Mouse (Mus musculus): ENCODE data around the gene Tnfrsf1a. TPM values are rescaled to one million over a fixed set of nuclear protein-coding genes. Genes with fewer than 3 reads are reported as not detected.

Tnfrsf1a gene
- polyA plus RNA-seq, 1 experiment from 2014 or later, result 37.0 TPM

DNA sequence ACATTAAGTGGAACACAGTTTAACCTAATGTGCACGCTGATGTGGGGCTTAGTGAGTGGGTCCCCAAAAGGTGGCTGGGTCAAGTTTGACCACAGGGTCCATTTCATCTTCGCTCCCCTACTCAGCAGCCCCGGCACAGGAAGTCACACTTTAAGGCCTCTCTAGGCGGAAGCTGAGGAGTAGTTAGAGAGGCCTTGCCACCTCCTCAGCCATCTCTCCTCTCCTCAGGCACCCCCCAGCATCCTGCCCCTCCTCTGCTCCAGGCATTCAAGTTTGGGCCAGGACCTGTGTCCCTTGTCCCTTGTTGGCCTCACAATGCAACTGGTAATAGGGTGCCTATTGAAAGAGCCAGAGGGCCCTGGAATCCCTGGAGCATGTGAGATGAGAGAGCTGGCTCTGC is 4.5 kb downstream of the Tnfrsf1a start:
- Histone ChIP-seq H3K4me2 (peak overlapping the region; percentile 51; the same call in 1 of the 2 replicates), H3K9ac (ENCODE audit: low read depth, low read length) (no peak overlapping the region)

DNA sequence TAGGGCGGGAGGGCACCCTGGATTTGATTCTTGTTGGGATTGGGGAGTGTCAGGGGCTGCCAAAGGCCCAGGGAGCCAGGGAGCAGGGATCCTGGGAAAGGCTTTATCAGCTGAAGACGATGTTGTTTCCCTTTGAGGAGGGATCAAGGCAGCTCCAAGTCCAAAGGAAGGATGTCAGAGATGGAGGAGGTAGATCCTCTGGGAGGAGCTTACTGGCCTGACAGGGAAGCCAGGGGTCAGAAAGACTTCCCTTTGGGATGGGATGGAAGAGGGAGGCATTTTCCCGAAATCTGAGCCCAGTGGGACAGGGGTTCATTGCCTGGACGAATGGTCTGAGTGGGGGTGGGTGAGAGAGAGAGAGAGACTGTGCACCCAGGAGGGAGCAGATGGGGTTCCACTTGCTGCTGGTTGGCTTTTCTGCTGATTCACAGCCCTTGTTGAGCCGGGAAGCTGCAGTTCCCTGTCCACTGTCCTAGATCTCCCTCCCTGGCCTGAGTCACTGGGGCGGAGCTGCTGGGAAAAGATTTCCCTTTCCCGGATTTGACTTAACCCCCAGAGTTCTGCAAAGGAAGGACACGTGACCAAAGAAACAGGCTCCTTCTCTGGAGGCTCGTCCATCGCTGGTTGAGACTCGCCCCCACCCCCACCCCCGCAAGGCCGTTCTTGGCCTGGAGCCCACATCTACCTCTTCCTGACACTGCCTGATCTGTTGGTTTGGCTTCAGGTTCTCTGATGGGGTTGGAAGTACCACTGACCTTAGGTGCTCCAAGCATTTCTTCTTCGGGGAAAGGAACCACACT is 5.4 kb downstream of the Tnfrsf1a start:
- peak overlapping the region; percentile 2; the same call in 1 of the 2 replicates for H3K4me3 ChIP-seq (ENCODE audit: low read depth, low read length)
- H3K27ac ChIP-seq (ENCODE audit: low read depth, low read length), result peak overlapping the region; percentile 68
- H3K9me3 ChIP-seq (replicated peaks; ENCODE audit: control insufficient read depth, low read length), result no peaks in the 10 kb centered on the region
- peaks cover 48% of the 10 kb centered on the region for H3K4me1 ChIP-seq (ENCODE audit: control insufficient read depth, insufficient read depth, low read length)
- peak overlapping the region; percentile 51 for H3K4me2 ChIP-seq
- H3K27me3 ChIP-seq (ENCODE audit: control insufficient read depth, insufficient read depth, low read length), result 0 out of 2 replicates have a peak, but pooled peaks cover 2% of the 10 kb centered on the region
- H3K9ac ChIP-seq (ENCODE audit: low read depth, low read length), result no peak overlapping the region
- peaks cover 8% of the 10 kb centered on the region; the same call in 1 of the 2 replicates for H3K36me3 ChIP-seq (ENCODE audit: control insufficient read depth, insufficient read depth, low read length)
- peak; percentile 40 for ATAC-seq (replicated peaks; ENCODE audit: insufficient number of reproducible peaks, low FRiP score, low TSS enrichment)
- 7% methylated on average over 14 of the region's 14 CpGs for WGBS (ENCODE audit: insufficient replicate concordance)

More for the DNA sequence above, 4.5 kb downstream of the Tnfrsf1a start:
- H3K27me3 ChIP-seq (ENCODE audit: control insufficient read depth, insufficient read depth, low read length), result 0 out of 2 replicates have a peak, but pooled peaks cover 2% of the 10 kb centered on the region
- WGBS (ENCODE audit: insufficient replicate concordance), result 80% methylated on average over 4 of the region's 4 CpGs
- H3K4me1 ChIP-seq (ENCODE audit: control insufficient read depth, insufficient read depth, low read length), result peaks cover 54% of the 10 kb centered on the region
- peak overlapping the region; percentile 68; the same call in 1 of the 2 replicates for H3K27ac ChIP-seq (ENCODE audit: low read depth, low read length)
- no peak overlapping the region for H3K4me3 ChIP-seq (ENCODE audit: low read depth, low read length)
- peaks cover 8% of the 10 kb centered on the region; the same call in 1 of the 2 replicates for H3K36me3 ChIP-seq (ENCODE audit: control insufficient read depth, insufficient read depth, low read length)
- H3K9me3 ChIP-seq (replicated peaks; ENCODE audit: control insufficient read depth, low read length), result no peaks in the 10 kb centered on the region
- ATAC-seq (replicated peaks; ENCODE audit: insufficient number of reproducible peaks, low FRiP score, low TSS enrichment), result no peak

GRCm38 (mm10) chr6:125355197-125355741 is 6.1 kb downstream of the Tnfrsf1a start:
- WGBS (ENCODE audit: insufficient replicate concordance), result 4% methylated on average over 10 of the region's 10 CpGs
- ATAC-seq (replicated peaks; ENCODE audit: insufficient number of reproducible peaks, low FRiP score, low TSS enrichment), result no peak
- peak overlapping the region; percentile 2; the same call in 1 of the 2 replicates for H3K4me3 ChIP-seq (ENCODE audit: low read depth, low read length)
- peak overlapping the region; percentile 51 for H3K4me2 ChIP-seq
- H3K9ac ChIP-seq (ENCODE audit: low read depth, low read length), result 0 out of 2 replicates have a peak overlapping the region, but pooled peaks have one; percentile 10
- peaks cover 2% of the 10 kb centered on the region; the same call in 1 of the 2 replicates for H3K27me3 ChIP-seq (ENCODE audit: control insufficient read depth, insufficient read depth, low read length)
- peaks cover 8% of the 10 kb centered on the region; the same call in 1 of the 2 replicates for H3K36me3 ChIP-seq (ENCODE audit: control insufficient read depth, insufficient read depth, low read length)
- peak overlapping the region; percentile 66; the same call in 1 of the 2 replicates for H3K27ac ChIP-seq (ENCODE audit: low read depth, low read length)
- no peaks in the 10 kb centered on the region for H3K9me3 ChIP-seq (replicated peaks; ENCODE audit: control insufficient read depth, low read length)
- peaks cover 48% of the 10 kb centered on the region for H3K4me1 ChIP-seq (ENCODE audit: control insufficient read depth, insufficient read depth, low read length)

DNA sequence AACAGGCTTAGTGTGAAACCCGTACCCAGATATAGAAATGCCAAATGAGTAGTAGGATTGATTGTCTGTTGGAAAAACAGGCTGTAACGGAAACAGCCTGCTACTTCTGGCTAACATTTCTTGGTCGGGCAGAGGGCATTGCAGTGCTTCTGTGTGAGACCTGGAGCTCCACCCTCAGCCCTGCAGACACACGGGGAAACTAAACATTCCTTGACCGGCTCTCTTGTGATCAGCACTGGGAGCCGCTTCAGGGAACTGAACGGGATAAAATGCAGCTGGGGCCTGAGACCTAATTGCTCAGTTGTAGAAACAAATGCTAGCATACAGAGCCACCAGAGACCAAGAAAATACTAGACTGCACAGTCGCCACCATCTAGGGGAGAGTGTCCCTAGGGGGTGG is 7.1 kb downstream of the Tnfrsf1a start:
- peaks cover 8% of the 10 kb centered on the region for H3K36me3 ChIP-seq (ENCODE audit: control insufficient read depth, insufficient read depth, low read length)
- H3K27ac ChIP-seq (ENCODE audit: low read depth, low read length), result no peak overlapping the region
- H3K4me2 ChIP-seq, result no peak overlapping the region
- H3K4me3 ChIP-seq (ENCODE audit: low read depth, low read length), result no peak overlapping the region
- H3K9ac ChIP-seq (ENCODE audit: low read depth, low read length), result no peak overlapping the region
- no peak for ATAC-seq (replicated peaks; ENCODE audit: insufficient number of reproducible peaks, low FRiP score, low TSS enrichment)
- H3K27me3 ChIP-seq (ENCODE audit: control insufficient read depth, insufficient read depth, low read length), result peaks cover 7% of the 10 kb centered on the region
- 20% methylated on average over 8 of the region's 8 CpGs for WGBS (ENCODE audit: insufficient replicate concordance)
- no peaks in the 10 kb centered on the region for H3K9me3 ChIP-seq (replicated peaks; ENCODE audit: control insufficient read depth, low read length)
- H3K4me1 ChIP-seq (ENCODE audit: control insufficient read depth, insufficient read depth, low read length), result peaks cover 41% of the 10 kb centered on the region

- Histone ChIP-seq H3K9ac (ENCODE audit: low read depth, low read length) (no peak overlapping the region), H3K4me3 (ENCODE audit: low read depth, low read length) (no peak overlapping the region), H3K4me1 (ENCODE audit: control insufficient read depth, insufficient read depth, low read length) (peaks cover 40% of the 10 kb centered on the region), H3K4me2 (no peak overlapping the region), H3K27me3 (ENCODE audit: control insufficient read depth, insufficient read depth, low read length) (peaks cover 18% of the 10 kb centered on the region), H3K9me3 (replicated peaks; ENCODE audit: control insufficient read depth, low read length) (no peaks in the 10 kb centered on the region), H3K27ac (ENCODE audit: low read depth, low read length) (no peak overlapping the region), H3K36me3 (ENCODE audit: control insufficient read depth, insufficient read depth, low read length) (peaks cover 11% of the 10 kb centered on the region)
- WGBS (ENCODE audit: insufficient replicate concordance), result 87% methylated on average over 15 of the region's 15 CpGs
- no peak for ATAC-seq (replicated peaks; ENCODE audit: insufficient number of reproducible peaks, low FRiP score, low TSS enrichment)
Measured at GRCm38 (mm10) chr6:125357334-125357733, 8.2 kb downstream of the Tnfrsf1a start.

DNA sequence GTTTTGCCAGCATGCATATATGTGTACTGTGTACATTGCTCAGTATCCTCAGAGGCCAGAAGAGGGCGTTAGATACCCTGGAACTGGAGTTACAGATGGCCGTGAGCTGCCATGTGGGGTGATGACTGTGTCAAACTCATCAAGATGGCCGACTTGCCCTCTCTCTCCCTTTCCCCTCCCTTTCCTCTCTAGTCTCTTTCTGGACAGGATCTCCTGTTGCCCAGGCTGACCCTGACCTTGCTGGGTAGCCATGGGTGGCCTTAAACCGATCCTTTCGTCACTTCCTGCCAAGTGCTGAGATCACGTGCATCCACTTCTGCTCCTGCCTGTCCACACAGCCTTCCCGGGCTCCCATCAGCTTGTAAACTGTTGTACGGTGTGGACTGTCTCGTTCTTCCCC is 10.8 kb downstream of the Tnfrsf1a start:
- Histone ChIP-seq H3K9me3 (replicated peaks; ENCODE audit: control insufficient read depth, low read length) (no peaks in the 10 kb centered on the region), H3K27me3 (ENCODE audit: control insufficient read depth, insufficient read depth, low read length) (peaks cover 37% of the 10 kb centered on the region), H3K4me1 (ENCODE audit: control insufficient read depth, insufficient read depth, low read length) (peaks cover 30% of the 10 kb centered on the region), H3K4me2 (no peak overlapping the region), H3K27ac (ENCODE audit: low read depth, low read length) (no peak overlapping the region), H3K36me3 (ENCODE audit: control insufficient read depth, insufficient read depth, low read length) (peaks cover 11% of the 10 kb centered on the region), H3K4me3 (ENCODE audit: low read depth, low read length) (no peak overlapping the region), H3K9ac (ENCODE audit: low read depth, low read length) (no peak overlapping the region)
- WGBS (ENCODE audit: insufficient replicate concordance), result 45% methylated on average over 9 of the region's 9 CpGs
- ATAC-seq (replicated peaks; ENCODE audit: insufficient number of reproducible peaks, low FRiP score, low TSS enrichment), result no peak

GRCm38 (mm10) chr6:125360846-125361245 is 11.7 kb downstream of the Tnfrsf1a start:
- H3K9me3 ChIP-seq (replicated peaks; ENCODE audit: control insufficient read depth, low read length), result no peaks in the 10 kb centered on the region
- H3K27me3 ChIP-seq (ENCODE audit: control insufficient read depth, insufficient read depth, low read length), result peaks cover 37% of the 10 kb centered on the region
- H3K9ac ChIP-seq (ENCODE audit: low read depth, low read length), result no peak overlapping the region
- peaks cover 21% of the 10 kb centered on the region for H3K4me1 ChIP-seq (ENCODE audit: control insufficient read depth, insufficient read depth, low read length)
- no peak overlapping the region for H3K4me3 ChIP-seq (ENCODE audit: low read depth, low read length)
- H3K36me3 ChIP-seq (ENCODE audit: control insufficient read depth, insufficient read depth, low read length), result peaks cover 11% of the 10 kb centered on the region
- no peak overlapping the region for H3K4me2 ChIP-seq
- no peak for ATAC-seq (replicated peaks; ENCODE audit: insufficient number of reproducible peaks, low FRiP score, low TSS enrichment)
- WGBS (ENCODE audit: insufficient replicate concordance), result 58% methylated on average over 9 of the region's 9 CpGs
- H3K27ac ChIP-seq (ENCODE audit: low read depth, low read length), result no peak overlapping the region

GRCm38 (mm10) chr6:125361467-125362291 is 12.5 kb downstream of the Tnfrsf1a start:
- Histone ChIP-seq H3K27me3 (ENCODE audit: control insufficient read depth, insufficient read depth, low read length) (peaks cover 37% of the 10 kb centered on the region), H3K4me1 (ENCODE audit: control insufficient read depth, insufficient read depth, low read length) (peaks cover 15% of the 10 kb centered on the region), H3K4me2 (peak overlapping the region; percentile 14; the same call in 1 of the 2 replicates), H3K27ac (ENCODE audit: low read depth, low read length) (no peak overlapping the region), H3K36me3 (ENCODE audit: control insufficient read depth, insufficient read depth, low read length) (peaks cover 11% of the 10 kb centered on the region), H3K9me3 (replicated peaks; ENCODE audit: control insufficient read depth, low read length) (no peaks in the 10 kb centered on the region), H3K9ac (ENCODE audit: low read depth, low read length) (no peak overlapping the region), H3K4me3 (ENCODE audit: low read depth, low read length) (no peak overlapping the region)
- no peak for ATAC-seq (replicated peaks; ENCODE audit: insufficient number of reproducible peaks, low FRiP score, low TSS enrichment)
- 39% methylated on average over 38 of the region's 38 CpGs for WGBS (ENCODE audit: insufficient replicate concordance)

All from heart, embryonic 11.5 days (tissue).